Mouse (Mus musculus): ENCODE results near the gene Cap2. TPM values are rescaled to one million over a fixed set of nuclear protein-coding genes. Genes with fewer than 3 reads are reported as not detected.
A peak's percentile ranks its signal among the peaks of the same experiment; 100 is the strongest.

The Cap2 gene
- polyA plus RNA-seq, 1 experiment from 2014 or later: 5.7 TPM

DNA sequence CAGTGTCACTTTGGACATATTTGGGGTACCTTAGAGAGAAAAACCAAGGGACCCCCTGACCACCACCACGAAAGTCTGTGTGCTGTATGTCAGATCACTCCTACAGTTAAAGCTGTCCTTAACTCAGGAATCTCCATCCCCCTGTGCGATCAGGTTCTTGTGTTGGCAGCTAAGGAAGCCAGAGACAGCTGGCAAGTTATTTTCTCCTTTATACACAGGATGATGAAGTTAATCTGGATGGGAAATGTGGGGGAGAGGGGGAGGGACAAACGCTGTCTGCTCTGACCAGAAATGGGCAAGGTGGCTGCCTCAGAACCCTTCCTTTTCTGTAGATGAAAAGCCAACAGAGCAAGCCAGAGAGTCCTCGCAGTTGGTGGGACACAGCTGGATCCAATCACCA, 11.0 kb upstream of the Cap2 start:
- Histone ChIP-seq H3K4me3 (ENCODE audit: low read depth, low read length) (no peak overlapping the region), H3K9ac (replicated peaks; ENCODE audit: low read depth, low read length) (no peak overlapping the region), H3K27me3 (ENCODE audit: control insufficient read depth, insufficient read depth, low read length) (no peaks in the 10 kb centered on the region), H3K9me3 (ENCODE audit: control insufficient read depth, low read length) (no peaks in the 10 kb centered on the region), H3K36me3 (ENCODE audit: control insufficient read depth, insufficient read depth, low read length) (no peaks in the 10 kb centered on the region), H3K4me2 (ENCODE audit: low read depth, low read length) (no peak overlapping the region), H3K4me1 (ENCODE audit: control insufficient read depth, insufficient read depth, low read length) (no peaks in the 10 kb centered on the region), H3K27ac (ENCODE audit: low read depth, low read length) (no peak overlapping the region)
- 47% methylated on average over 4 of the region's 4 CpGs for WGBS
- ATAC-seq (ENCODE audit: low read depth): no peak

DNA sequence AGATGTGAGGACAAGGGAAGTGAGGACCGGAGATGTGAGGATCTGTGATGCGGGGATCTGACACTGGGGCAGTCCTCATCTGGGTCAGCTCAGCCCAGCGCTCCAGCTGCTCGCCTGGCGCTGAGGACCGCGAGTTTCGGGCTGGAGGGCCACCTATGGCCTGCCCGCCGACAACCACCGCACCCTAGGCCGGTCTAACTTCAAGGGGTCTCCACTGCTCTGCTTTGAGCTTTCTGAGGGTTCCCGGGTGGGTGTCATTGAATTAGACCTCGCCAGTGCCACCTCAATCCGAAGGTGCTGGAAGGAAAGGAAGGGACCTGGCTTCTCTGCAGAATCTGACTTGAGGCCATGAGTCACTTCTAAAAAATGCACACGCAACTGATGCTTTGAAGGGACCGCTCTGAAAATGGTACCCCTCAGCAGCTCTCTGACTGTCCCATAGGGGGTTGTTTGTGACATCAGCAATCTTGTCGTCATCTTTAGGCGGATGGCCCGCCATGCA, 793 bp downstream of the Cap2 start:
- peak overlapping the region; percentile 91 for H3K4me2 ChIP-seq (ENCODE audit: low read depth, low read length)
- H3K9me3 ChIP-seq (ENCODE audit: control insufficient read depth, low read length): no peaks in the 10 kb centered on the region
- H3K36me3 ChIP-seq (ENCODE audit: control insufficient read depth, insufficient read depth, low read length): no peaks in the 10 kb centered on the region
- peak overlapping the region; percentile 46 for H3K9ac ChIP-seq (replicated peaks; ENCODE audit: low read depth, low read length)
- 0 out of 2 replicates have a peak, but pooled peaks cover 6% of the 10 kb centered on the region for H3K4me1 ChIP-seq (ENCODE audit: control insufficient read depth, insufficient read depth, low read length)
- H3K4me3 ChIP-seq (ENCODE audit: low read depth, low read length): peak overlapping the region; percentile 48
- WGBS: 8% methylated on average over 20 of the region's 20 CpGs
- H3K27me3 ChIP-seq (ENCODE audit: control insufficient read depth, insufficient read depth, low read length): 0 out of 2 replicates have a peak, but pooled peaks cover 3% of the 10 kb centered on the region
- H3K27ac ChIP-seq (ENCODE audit: low read depth, low read length): no peak overlapping the region
- peak; percentile 71; the same call in 1 of the 2 replicates for ATAC-seq (ENCODE audit: low read depth)

DNA sequence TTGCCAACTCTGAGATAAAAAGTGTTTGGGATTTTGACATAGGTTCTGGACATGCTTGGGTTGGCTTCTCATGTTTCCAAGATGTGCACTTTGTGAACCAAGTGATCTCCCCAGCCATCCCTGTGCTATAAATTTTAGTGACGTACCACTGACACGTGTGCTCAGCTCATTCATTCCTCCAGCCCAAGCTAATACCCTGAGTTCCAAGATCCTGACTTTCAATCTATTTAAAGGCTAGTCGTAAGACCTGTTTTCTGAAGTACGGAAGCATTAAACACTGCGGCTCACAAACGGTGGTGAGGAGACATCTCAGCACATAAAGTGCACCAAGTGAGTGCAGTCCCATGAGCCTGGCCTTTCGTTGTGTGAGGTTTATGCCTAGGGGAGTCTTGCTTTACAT, 6.3 kb downstream of the Cap2 start:
- H3K27ac ChIP-seq (ENCODE audit: low read depth, low read length): no peak overlapping the region
- H3K4me3 ChIP-seq (ENCODE audit: low read depth, low read length): no peak overlapping the region
- H3K9ac ChIP-seq (replicated peaks; ENCODE audit: low read depth, low read length): no peak overlapping the region
- no peak overlapping the region for H3K4me2 ChIP-seq (ENCODE audit: low read depth, low read length)
- WGBS: 79% methylated on average over 7 of the region's 7 CpGs
- ATAC-seq (ENCODE audit: low read depth): no peak
- no peaks in the 10 kb centered on the region for H3K9me3 ChIP-seq (ENCODE audit: control insufficient read depth, low read length)
- H3K36me3 ChIP-seq (ENCODE audit: control insufficient read depth, insufficient read depth, low read length): no peaks in the 10 kb centered on the region
- no peaks in the 10 kb centered on the region for H3K4me1 ChIP-seq (ENCODE audit: control insufficient read depth, insufficient read depth, low read length)
- H3K27me3 ChIP-seq (ENCODE audit: control insufficient read depth, insufficient read depth, low read length): 0 out of 2 replicates have a peak, but pooled peaks cover 3% of the 10 kb centered on the region

DNA sequence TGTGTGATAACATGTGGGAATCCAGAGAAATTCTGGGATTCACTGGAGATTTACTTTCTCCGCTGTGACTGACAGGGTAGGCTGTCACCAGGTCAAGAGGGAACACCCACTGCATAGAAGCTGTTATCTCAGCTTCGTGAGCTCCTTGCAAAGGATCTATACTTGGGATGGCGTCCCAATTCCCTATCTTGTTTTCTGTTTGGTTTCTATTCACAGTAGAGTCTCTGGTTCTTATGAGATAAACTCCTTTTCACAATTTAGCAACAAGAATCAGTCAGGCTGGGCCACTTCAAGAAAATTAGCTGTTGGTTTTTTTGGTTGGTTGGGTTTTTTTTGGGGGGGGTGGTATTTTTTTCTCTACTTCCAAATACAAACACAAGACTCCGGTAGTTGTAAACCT, 7.2 kb downstream of the Cap2 start:
- Histone ChIP-seq H3K36me3 (ENCODE audit: control insufficient read depth, insufficient read depth, low read length) (no peaks in the 10 kb centered on the region), H3K4me1 (ENCODE audit: control insufficient read depth, insufficient read depth, low read length) (no peaks in the 10 kb centered on the region), H3K27me3 (ENCODE audit: control insufficient read depth, insufficient read depth, low read length) (no peaks in the 10 kb centered on the region), H3K4me3 (ENCODE audit: low read depth, low read length) (no peak overlapping the region), H3K27ac (ENCODE audit: low read depth, low read length) (no peak overlapping the region), H3K9me3 (ENCODE audit: control insufficient read depth, low read length) (no peaks in the 10 kb centered on the region), H3K4me2 (ENCODE audit: low read depth, low read length) (no peak overlapping the region), H3K9ac (replicated peaks; ENCODE audit: low read depth, low read length) (no peak overlapping the region)
- ATAC-seq (ENCODE audit: low read depth): no peak
- WGBS: 89% methylated on average over 4 of the region's 4 CpGs

DNA sequence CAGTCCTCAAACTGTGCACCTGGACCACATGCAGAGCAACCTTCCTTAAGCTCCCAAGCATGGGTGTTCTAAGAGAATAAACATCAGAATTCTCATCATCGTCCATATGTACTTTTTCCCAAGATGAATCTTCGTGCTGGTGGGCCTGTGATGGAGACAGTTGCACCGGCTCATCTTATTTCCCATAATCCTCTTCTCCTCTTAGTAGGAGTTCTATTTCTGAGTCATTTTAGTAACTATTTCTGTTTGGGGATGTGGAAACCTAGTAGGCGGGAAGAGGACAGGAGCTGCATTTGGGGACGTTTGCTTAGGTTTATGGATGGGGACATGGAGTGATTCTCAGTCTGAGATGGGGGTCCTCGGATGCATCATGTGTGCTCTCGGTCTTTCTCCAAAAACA, 8.8 kb downstream of the Cap2 start:
- WGBS: 95% methylated on average over 7 of the region's 7 CpGs
- no peaks in the 10 kb centered on the region for H3K9me3 ChIP-seq (ENCODE audit: control insufficient read depth, low read length)
- H3K4me3 ChIP-seq (ENCODE audit: low read depth, low read length): no peak overlapping the region
- H3K27me3 ChIP-seq (ENCODE audit: control insufficient read depth, insufficient read depth, low read length): no peaks in the 10 kb centered on the region
- H3K9ac ChIP-seq (replicated peaks; ENCODE audit: low read depth, low read length): no peak overlapping the region
- H3K4me2 ChIP-seq (ENCODE audit: low read depth, low read length): no peak overlapping the region
- no peaks in the 10 kb centered on the region for H3K36me3 ChIP-seq (ENCODE audit: control insufficient read depth, insufficient read depth, low read length)
- ATAC-seq (ENCODE audit: low read depth): no peak
- no peaks in the 10 kb centered on the region for H3K4me1 ChIP-seq (ENCODE audit: control insufficient read depth, insufficient read depth, low read length)
- no peak overlapping the region for H3K27ac ChIP-seq (ENCODE audit: low read depth, low read length)

DNA sequence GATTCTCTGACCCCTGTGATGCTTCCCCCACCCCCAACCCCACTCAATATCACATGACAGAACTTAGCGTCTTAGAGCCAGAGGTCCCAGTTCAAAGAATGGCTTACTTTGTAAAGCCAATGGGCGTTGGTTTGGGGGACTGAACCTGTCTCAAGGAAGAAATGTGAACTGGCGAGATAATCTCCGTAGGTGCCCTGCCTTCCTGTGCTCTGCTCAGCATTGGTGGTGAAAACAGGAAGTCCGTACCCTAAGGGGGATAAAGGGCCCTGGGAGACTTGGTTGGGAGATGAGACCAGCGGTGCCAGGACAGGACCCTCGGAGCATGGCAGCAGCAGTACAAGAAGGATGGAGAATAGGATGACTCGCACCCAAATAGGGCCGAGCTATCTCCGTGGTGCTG, 12.8 kb downstream of the Cap2 start:
- Histone ChIP-seq H3K9ac (replicated peaks; ENCODE audit: low read depth, low read length) (no peak overlapping the region), H3K4me3 (ENCODE audit: low read depth, low read length) (no peak overlapping the region), H3K36me3 (ENCODE audit: control insufficient read depth, insufficient read depth, low read length) (no peaks in the 10 kb centered on the region), H3K27ac (ENCODE audit: low read depth, low read length) (no peak overlapping the region), H3K4me2 (ENCODE audit: low read depth, low read length) (no peak overlapping the region), H3K27me3 (ENCODE audit: control insufficient read depth, insufficient read depth, low read length) (no peaks in the 10 kb centered on the region), H3K9me3 (ENCODE audit: control insufficient read depth, low read length) (no peaks in the 10 kb centered on the region), H3K4me1 (ENCODE audit: control insufficient read depth, insufficient read depth, low read length) (no peaks in the 10 kb centered on the region)
- 97% methylated on average over 10 of the region's 10 CpGs for WGBS
- ATAC-seq (ENCODE audit: low read depth): no peak

DNA sequence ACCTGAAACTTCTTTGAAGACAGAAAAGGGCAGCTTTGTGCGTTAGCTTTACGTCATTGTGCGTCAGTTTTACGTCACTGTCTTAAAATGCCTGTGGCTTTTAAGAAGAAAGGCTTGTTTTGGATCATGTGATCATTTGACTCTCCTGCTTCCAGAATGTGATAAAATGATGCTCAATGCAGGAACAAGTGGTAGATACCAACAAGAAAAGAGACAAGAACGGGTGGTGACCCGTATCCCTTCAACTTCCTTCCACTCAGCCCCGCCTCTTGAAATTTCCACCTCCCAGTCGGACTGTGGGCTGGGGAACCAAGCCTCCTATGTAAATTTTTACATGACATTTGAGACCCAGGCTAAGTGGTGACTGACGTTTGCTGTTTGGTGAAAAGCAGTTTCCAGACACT, 13.5 kb downstream of the Cap2 start:
- no peak overlapping the region for H3K9ac ChIP-seq (replicated peaks; ENCODE audit: low read depth, low read length)

DNA sequence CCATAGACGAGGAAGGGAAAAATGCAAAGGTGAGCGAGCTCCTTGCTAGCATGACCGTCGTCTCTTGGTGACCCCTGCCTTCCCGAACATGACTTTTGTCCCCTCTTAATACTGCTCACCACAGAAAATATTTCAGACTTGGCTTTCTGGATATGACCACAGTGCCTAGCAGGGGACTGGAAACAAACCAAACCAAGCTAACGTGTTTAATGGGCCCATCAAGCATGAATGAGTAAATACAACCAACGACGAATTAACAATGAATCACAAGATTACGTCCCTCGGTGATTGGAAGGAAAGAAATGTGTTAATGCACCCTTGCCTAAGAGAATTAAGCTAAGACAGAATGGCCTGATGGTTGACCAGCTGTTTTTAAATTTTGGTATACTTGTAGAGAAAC, 13.9 kb downstream of the Cap2 start:
- H3K36me3 ChIP-seq (ENCODE audit: control insufficient read depth, insufficient read depth, low read length): no peaks in the 10 kb centered on the region
- H3K4me1 ChIP-seq (ENCODE audit: control insufficient read depth, insufficient read depth, low read length): no peaks in the 10 kb centered on the region
- no peak for ATAC-seq (ENCODE audit: low read depth)
- H3K27me3 ChIP-seq (ENCODE audit: control insufficient read depth, insufficient read depth, low read length): no peaks in the 10 kb centered on the region
- no peak overlapping the region for H3K4me2 ChIP-seq (ENCODE audit: low read depth, low read length)
- no peak overlapping the region for H3K4me3 ChIP-seq (ENCODE audit: low read depth, low read length)
- no peaks in the 10 kb centered on the region for H3K9me3 ChIP-seq (ENCODE audit: control insufficient read depth, low read length)
- 52% methylated on average over 10 of the region's 10 CpGs for WGBS
- no peak overlapping the region for H3K27ac ChIP-seq (ENCODE audit: low read depth, low read length)
- no peak overlapping the region for H3K9ac ChIP-seq (replicated peaks; ENCODE audit: low read depth, low read length)

More for the DNA sequence above, 13.5 kb downstream of the Cap2 start:
- Histone ChIP-seq H3K4me1 (ENCODE audit: control insufficient read depth, insufficient read depth, low read length) (no peaks in the 10 kb centered on the region), H3K4me2 (ENCODE audit: low read depth, low read length) (no peak overlapping the region), H3K36me3 (ENCODE audit: control insufficient read depth, insufficient read depth, low read length) (no peaks in the 10 kb centered on the region), H3K4me3 (ENCODE audit: low read depth, low read length) (no peak overlapping the region), H3K9me3 (ENCODE audit: control insufficient read depth, low read length) (no peaks in the 10 kb centered on the region), H3K27me3 (ENCODE audit: control insufficient read depth, insufficient read depth, low read length) (no peaks in the 10 kb centered on the region), H3K27ac (ENCODE audit: low read depth, low read length) (no peak overlapping the region)
- ATAC-seq (ENCODE audit: low read depth): no peak
- WGBS: 80% methylated on average over 9 of the region's 9 CpGs

DNA sequence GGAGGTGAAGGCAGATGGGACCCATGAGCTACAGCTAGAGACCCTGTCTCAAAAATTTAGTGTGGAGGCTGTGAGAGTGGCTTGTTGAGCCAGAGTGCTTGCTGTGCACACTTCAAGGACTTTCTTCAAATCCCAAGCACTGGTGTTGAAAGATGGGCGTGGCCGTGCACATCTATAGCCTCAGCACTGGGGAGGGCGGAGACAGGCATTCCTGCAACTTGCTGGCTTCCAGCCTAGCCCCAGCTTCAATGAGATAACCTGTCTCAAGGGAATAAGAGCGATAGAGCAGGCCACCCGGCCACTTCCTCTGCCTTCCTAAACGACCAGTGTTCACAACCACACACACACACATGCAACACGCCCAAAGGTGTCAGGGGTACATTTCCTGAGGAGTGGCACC, 14.5 kb downstream of the Cap2 start:
- H3K4me1 ChIP-seq (ENCODE audit: control insufficient read depth, insufficient read depth, low read length): no peaks in the 10 kb centered on the region
- 78% methylated on average over 7 of the region's 7 CpGs for WGBS
- ATAC-seq (ENCODE audit: low read depth): no peak
- H3K9ac ChIP-seq (replicated peaks; ENCODE audit: low read depth, low read length): no peak overlapping the region
- H3K9me3 ChIP-seq (ENCODE audit: control insufficient read depth, low read length): no peaks in the 10 kb centered on the region
- H3K27me3 ChIP-seq (ENCODE audit: control insufficient read depth, insufficient read depth, low read length): no peaks in the 10 kb centered on the region
- H3K36me3 ChIP-seq (ENCODE audit: control insufficient read depth, insufficient read depth, low read length): no peaks in the 10 kb centered on the region
- no peak overlapping the region for H3K4me2 ChIP-seq (ENCODE audit: low read depth, low read length)
- H3K4me3 ChIP-seq (ENCODE audit: low read depth, low read length): no peak overlapping the region
- H3K27ac ChIP-seq (ENCODE audit: low read depth, low read length): no peak overlapping the region

All from neural tube, embryonic 14.5 days (tissue).